Mouse (Mus musculus): ENCODE data around the gene Slc25a31.

DNA sequence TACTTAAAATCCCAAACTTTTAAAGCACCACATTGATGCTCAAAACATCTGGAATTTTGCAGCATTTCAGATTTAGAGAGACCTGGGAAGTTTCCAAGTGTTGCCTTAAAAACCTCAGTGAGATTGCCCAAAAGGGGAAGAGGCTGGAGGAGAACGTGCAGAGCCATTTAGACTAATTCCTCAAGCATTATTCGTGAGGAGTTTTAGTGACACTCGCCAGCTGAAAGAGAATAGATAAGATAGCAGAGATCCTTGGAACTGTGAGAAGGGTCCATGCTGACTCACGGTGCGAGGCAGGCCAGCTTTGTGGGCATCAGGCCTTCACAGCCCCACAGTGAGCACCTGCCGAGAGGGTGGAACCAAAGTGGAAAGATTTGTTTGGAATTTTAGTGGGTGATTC is 39.8 kb upstream of the Slc25a31 start:
- no peak for TF ChIP-seq POLR2A (IDR thresholded peaks at IDR 0.05; ENCODE audit: extremely low read depth, insufficient read depth, low read length)
- no peak for TF ChIP-seq CTCF (IDR thresholded peaks at IDR 0.05; ENCODE audit: low read depth, low read length)
